Mouse (Mus musculus) E14TG2a.4 (cell line): ENCODE results near the gene Csnk2a1.
A peak's percentile ranks its signal among the peaks of the same experiment; 100 is the strongest.
"Not testable (repeated sequence)": the region's sequence is repeated elsewhere in the genome, so short reads cannot be mapped to it uniquely, and the experiment has no call there.

Experiments
- H3K27me3 ChIP-seq: 2 replicates; pipeline ENCODE4 v1.6.1; 2014; ENCODE audit warnings: low read length, control low read depth; ENCODE audit not compliant: insufficient read depth
- H3K36me3 ChIP-seq: 2 replicates; pipeline ENCODE4 v1.6.1; 2014; ENCODE audit warnings: low read length, control low read depth; ENCODE audit not compliant: insufficient read depth
- H3K4me1 ChIP-seq: replicated peaks from 2 replicates; pipeline ENCODE4 v1.6.1; 2014; ENCODE audit warnings: low read depth, low read length, control low read depth
- H3K4me3 ChIP-seq: replicated peaks from 2 replicates; pipeline ENCODE4 v1.5.1; 2014; ENCODE audit warnings: mild to moderate bottlenecking, low read length
- H3K9me3 ChIP-seq: 2 replicates; pipeline ENCODE4 v1.6.1; 2014; ENCODE audit warnings: low read length, control low read depth
- CTCF ChIP-seq: conservative IDR thresholded peaks from 2 replicates; pipeline ENCODE4 v1.5.1; 2014; ENCODE audit warnings: low read length
- NANOG ChIP-seq: IDR thresholded peaks from 2 replicates; pipeline ENCODE4 v1.6.1; 2014; ENCODE audit warnings: borderline replicate concordance, low read length, mixed read lengths
- POU5F1 ChIP-seq: IDR thresholded peaks from 2 replicates; pipeline ENCODE4 v1.6.1; 2014; ENCODE audit warnings: low read length, borderline replicate concordance

Csnk2a1 gene

DNA sequence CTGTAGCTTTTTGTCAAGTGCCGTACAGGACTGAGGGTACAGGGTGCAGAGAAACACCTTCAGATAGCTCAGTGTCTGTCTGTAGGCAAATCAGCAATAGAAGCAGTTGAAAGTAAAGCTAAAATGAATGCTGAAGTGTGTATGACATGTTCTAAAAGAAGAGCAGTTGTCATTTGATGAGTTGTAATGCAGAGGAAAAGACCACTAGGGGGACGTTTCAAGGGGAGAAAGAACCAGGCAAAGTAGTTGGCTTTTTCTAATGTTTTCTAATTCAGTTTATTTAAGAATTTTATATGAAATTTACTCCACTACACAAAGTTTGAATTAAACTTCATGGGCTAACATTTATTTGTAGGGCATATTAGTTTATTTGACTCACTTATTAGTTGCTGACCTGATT, 47.0 kb downstream of the Csnk2a1 start:
- peaks cover 89% of the 10 kb centered on the region for H3K36me3 ChIP-seq
- TF ChIP-seq CTCF (peak; percentile 46), NANOG (no peak)
- H3K27me3 ChIP-seq: no peaks in the 10 kb centered on the region
- H3K4me1 ChIP-seq: peaks cover 32% of the 10 kb centered on the region
- no peak overlapping the region for H3K4me3 ChIP-seq
- H3K9me3 ChIP-seq: no peaks in the 10 kb centered on the region

DNA sequence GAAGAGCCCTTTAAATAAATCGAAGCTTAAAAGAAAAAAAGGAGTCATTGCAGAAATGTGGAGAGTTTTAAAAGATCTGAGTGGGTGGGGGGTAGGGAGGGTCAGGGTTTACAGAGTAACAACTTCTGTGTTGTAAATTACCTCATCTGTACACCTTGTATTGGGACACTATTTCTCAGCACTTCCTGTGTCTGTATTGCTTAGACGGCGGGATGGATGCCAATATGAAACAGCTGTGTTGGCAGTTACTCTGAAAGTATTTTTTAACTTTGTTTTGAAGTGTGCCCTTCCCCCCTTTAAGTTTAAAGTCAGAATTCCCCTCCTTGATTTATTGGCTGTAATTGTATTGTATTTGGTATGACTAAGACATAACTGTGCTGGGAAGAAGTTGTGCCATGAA, 54.8 kb downstream of the Csnk2a1 start:
- Histone ChIP-seq H3K27me3 (no peaks in the 10 kb centered on the region), H3K4me1 (peaks cover 3% of the 10 kb centered on the region; the same call in 1 of the 2 replicates), H3K9me3 (no peaks in the 10 kb centered on the region), H3K36me3 (peaks cover 89% of the 10 kb centered on the region), H3K4me3 (no peak overlapping the region)
- TF ChIP-seq NANOG: no peak
- no peak for TF ChIP-seq POU5F1
- no peak for TF ChIP-seq CTCF

DNA sequence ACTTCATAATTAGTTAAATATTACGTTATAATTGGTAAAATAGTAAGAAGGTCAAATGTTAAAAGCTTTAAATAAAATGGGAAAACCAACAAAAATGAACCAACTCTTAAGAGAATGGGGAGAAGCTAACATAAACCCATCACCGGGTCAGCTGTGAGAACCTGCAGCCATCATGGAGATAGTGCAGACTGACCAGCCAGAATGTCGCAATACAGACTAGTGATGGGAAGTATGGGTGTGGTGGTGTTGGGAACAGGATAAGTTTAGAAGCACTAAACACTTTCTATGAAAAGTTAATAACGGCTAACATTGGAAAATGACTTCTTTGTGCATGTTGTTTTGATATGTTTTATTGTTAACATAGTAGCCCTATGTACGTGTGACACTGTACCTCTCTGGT, 60.9 kb downstream of the Csnk2a1 start:
- H3K27me3 ChIP-seq: no peaks in the 10 kb centered on the region
- peaks cover 59% of the 10 kb centered on the region for H3K36me3 ChIP-seq
- no peaks in the 10 kb centered on the region for H3K9me3 ChIP-seq
- 0 out of 2 replicates have a peak, but pooled peaks cover 6% of the 10 kb centered on the region for H3K4me1 ChIP-seq
- H3K4me3 ChIP-seq: no peak overlapping the region
- TF ChIP-seq CTCF (no peak), NANOG (no peak)

DNA sequence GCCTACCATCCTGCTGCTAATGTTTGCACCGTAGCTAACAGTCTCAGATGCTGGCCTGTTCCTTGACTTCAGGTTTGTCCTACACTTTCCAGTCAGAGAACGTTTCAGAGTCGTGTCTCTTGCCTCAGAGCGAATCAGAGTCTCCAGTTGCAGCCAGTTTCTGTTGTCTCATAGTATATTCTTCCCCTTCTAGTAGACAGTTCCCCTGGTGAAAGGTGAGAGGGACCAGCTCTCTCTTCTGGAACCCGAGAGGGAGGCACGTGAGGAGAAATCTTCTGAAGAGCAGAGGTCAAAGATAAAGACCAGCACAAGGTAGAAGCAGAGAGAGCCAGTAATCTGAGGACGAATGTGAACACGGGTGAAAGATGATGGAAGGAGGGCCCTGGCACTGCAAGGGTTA, 61.4 kb downstream of the Csnk2a1 start:
- Histone ChIP-seq H3K9me3 (no peaks in the 10 kb centered on the region), H3K27me3 (no peaks in the 10 kb centered on the region), H3K36me3 (peaks cover 54% of the 10 kb centered on the region), H3K4me3 (no peak overlapping the region), H3K4me1 (peaks cover 7% of the 10 kb centered on the region)
- TF ChIP-seq POU5F1 (no peak), CTCF (no peak), NANOG (no peak)

DNA sequence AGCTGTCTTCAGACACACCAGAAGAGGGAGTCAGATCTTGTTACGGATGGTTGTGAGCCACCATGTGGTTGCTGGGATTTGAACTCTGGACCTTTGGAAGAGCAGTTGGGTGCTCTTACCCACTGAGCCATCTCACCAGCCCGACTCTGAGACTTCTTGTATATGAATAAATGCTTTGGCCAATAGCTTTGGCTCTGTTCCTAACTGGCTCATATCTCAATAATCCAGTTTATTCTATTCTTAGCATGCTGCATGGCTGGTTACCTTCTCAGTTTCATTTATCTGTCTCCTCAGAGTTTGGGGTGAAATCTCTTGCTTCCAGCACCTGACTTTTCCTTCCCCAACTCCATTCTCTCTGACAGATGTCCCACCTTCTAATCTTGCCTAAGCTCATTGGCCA, 63.0 kb downstream of the Csnk2a1 start:
- Histone ChIP-seq H3K4me1 (peaks cover 16% of the 10 kb centered on the region), H3K36me3 (peaks cover 38% of the 10 kb centered on the region)
- H3K4me3 ChIP-seq, H3K9me3 ChIP-seq, H3K27me3 ChIP-seq: not testable (repeated sequence)

DNA sequence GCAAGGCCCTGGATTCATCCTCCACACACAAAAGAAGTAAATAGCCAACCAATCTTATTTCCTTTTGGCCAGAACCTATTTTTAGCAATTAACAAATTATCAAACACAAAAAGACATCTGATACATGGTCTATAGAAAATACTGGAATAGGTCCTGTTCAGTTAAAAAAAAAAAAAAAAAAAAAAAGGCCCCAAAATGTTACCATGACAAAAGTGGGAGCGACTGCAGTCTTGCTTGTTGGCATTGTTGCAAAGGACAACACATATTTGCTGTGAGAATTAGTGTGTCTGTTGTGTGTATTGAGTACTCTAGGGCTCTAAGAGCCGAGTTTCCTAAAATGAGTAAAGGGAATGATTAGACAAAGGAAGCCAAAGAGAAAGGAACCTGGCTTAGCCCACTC, 65.8 kb downstream of the Csnk2a1 start:
- Histone ChIP-seq H3K36me3 (peaks cover 26% of the 10 kb centered on the region), H3K4me1 (peaks cover 26% of the 10 kb centered on the region), H3K27me3 (no peaks in the 10 kb centered on the region), H3K9me3 (no peaks in the 10 kb centered on the region), H3K4me3 (no peak overlapping the region)
- TF ChIP-seq NANOG (no peak), CTCF (no peak), POU5F1 (no peak)

DNA sequence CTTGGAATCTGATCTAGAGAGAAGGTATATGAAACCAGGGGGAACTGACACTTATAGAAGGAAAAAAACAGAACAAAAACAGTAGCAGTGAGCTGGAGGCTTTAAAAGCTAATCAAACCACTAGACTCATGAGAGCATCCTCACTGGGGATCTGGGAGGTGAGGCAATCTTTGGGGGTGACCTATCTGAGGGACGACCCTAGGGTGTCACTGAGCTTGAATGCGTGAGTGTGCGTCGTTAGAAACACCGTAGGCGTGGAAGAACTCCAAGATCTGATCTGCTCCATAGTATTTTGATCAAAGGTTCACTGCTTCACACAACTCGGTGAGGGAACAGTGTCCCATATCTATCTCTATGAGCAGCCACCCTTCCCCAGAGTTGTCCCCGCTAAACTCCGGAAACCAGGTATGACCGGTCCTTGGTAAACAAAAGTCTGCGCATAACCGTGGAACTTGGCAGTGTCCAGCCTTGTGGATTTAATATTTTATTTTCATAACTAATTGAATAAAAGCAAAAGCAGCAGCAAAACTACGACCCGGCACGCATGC, 66.6 kb downstream of the Csnk2a1 start:
- H3K4me1 ChIP-seq: peaks cover 23% of the 10 kb centered on the region
- no peak for TF ChIP-seq CTCF
- peaks cover 24% of the 10 kb centered on the region for H3K36me3 ChIP-seq
- peak overlapping the region; percentile 97 for H3K4me3 ChIP-seq
- no peaks in the 10 kb centered on the region for H3K27me3 ChIP-seq
- no peaks in the 10 kb centered on the region for H3K9me3 ChIP-seq

DNA sequence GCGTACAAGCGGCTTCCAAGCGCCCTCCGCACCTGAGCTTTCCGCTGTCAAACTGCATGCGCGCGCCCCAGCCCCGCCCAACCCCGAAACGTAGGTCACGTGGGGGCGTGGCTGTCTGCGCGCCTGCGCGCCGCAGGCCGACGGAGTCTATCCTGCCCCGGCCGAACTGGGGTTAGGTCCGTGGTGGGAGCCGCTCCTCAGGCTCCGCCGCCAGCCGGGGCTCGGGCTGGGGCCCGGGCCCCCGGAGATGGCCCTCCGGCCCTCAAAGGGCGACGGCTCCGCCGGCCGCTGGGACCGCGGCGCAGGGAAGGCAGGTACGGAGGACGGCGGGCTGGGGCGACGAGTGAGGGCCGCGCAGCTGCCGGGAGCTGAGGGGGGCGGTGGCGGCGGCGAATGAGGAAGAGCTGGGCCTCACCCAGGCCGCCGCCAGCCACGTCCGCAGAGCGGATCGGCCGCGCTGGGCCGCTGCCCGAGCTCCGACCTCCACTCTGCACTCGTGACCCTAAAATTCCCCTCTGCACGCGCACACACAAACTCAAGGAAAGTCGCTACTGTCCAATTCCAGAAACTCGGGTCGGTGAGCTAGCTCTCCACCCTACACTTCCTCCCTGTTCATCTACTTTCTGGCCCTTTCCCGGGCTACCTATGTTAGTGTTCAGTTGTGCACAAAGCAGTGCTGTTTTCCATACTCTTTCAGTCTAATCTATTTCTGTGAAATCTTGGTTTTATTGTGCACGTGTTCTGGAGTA, 67.3 kb downstream of the Csnk2a1 start, which contains the start of gene Tbc1d20:
Gene Tbc1d20, plus strand, starts transcription at position 102 of the 749 bp plus-strand sequence.
- H3K36me3 ChIP-seq: peaks cover 21% of the 10 kb centered on the region
- H3K9me3 ChIP-seq: no peaks in the 10 kb centered on the region
- H3K27me3 ChIP-seq: no peaks in the 10 kb centered on the region
- peak within 1 kb of the TSS; percentile 97 for H3K4me3 ChIP-seq
- H3K4me1 ChIP-seq: peaks cover 21% of the 10 kb centered on the region
- TF ChIP-seq POU5F1: no peak
- no peak for TF ChIP-seq NANOG
- no peak for TF ChIP-seq CTCF

DNA sequence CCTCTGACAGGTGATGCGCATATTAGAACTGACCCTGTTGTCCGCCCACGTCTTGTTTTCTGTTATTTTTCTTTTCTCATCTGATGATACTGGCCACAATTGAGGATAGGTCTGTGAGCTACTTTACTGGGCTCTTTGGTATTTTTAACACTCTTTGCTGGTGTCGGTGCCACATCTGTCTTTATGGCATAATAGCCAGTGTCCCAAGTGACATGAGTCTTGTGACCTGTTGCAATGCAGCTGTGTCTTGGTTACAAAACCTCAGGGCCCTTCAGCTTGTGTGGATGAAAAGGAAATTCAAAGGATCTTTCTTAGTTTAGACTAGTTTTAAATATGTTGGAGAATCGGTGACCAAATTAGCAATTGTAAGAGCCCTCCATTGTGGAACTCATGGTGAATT, 67.9 kb downstream of the Csnk2a1 start:
- Histone ChIP-seq H3K9me3 (no peaks in the 10 kb centered on the region), H3K27me3 (no peaks in the 10 kb centered on the region), H3K4me1 (peaks cover 21% of the 10 kb centered on the region), H3K4me3 (peak overlapping the region; percentile 97), H3K36me3 (peaks cover 21% of the 10 kb centered on the region)
- TF ChIP-seq NANOG (no peak), CTCF (no peak), POU5F1 (no peak)
